Mouse (Mus musculus) thymus, postnatal 0 days (tissue): ENCODE measurements around the gene Chst12. TPM values are rescaled to one million over a fixed set of nuclear protein-coding genes. Genes with fewer than 3 reads are reported as not detected.

Source experiments
- DNase-seq: peaks from one replicate; pipeline ENCODE4 v3.0.0-alpha.2; 2015; ENCODE audit warnings: low spot score
- polyA plus RNA-seq: library from polyadenylated mRNA; unstranded; fragments of >200 nt; fragmentation: Nextera tagmentation; extraction: Ambion mirVana; gene quantifications from 2 replicates; pipeline ENCODE4 v1.2.1, GENCODE M21; 2015

Gene Chst12
- polyA plus RNA-seq, 1 experiment from 2014 or later, result 14.7 TPM

DNA sequence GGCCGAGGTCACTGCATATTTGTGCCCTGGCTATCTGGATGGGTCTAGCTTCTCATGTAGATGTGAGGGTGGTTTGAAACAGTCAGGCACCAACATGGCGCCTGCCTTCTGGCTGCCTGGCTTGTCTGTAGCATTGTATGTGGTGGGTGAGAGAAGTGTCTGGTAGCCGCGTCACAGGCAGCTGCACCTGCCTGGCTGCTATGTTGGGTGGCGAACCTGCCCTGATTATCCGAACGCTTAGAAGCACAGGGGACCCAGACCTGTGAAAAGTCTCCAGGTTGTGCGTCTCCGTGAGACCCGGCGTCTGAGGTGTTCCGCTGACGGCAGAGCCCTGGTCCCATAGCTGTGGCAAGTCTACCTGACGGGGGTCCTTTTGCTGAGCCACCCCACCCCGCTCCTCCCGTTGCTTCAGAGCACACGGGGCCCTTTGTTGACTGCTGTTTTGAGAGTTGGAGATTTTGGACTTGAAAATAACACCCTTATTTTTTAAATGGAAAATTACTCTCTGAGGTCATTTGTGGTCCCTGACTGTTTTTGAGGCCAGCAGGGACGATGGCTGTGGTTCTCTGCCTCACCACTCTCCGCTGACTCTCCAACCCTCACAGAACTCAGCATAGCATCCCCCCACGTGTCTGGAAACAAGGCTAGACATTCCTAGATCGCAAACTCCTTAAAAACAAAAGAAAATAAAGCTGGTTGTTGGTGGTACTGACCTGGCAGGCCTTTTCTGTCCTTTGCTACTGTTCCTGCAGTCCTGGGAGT is 12.0 kb downstream of the Chst12 start:
- DNase-seq, result peak; percentile 68

- peak; percentile 40 for DNase-seq
Measured at GRCm38 (mm10) chr5:140517921-140518230, 12.5 kb downstream of the Chst12 start.

DNA sequence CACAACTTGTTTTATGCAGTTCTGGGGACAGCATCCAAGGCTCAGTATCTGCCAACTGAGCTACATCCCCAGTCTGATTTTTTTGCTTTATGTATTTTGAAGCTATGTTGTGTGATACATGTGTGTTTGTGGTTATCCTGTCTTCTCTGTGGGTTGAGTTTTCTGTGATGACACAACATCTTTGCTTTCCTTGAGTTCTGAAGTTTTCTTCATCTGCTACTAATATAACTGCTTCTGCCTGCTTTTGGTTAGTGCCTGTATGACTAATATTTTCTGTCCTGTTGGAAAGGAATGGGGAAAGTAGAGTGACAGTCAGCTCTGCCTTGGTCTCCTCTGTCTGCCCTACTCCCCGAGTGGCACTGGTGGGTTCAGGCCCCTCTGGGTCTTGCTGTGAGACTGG is 15.8 kb downstream of the Chst12 start:
- DNase-seq, result no peak

GRCm38 (mm10) chr5:140526754-140527153 is 21.4 kb downstream of the Chst12 start:
- no peak for DNase-seq

GRCm38 (mm10) chr5:140538111-140538683 is 32.8 kb downstream of the Chst12 start:
- DNase-seq, result no peak

GRCm38 (mm10) chr5:140540106-140540505 is 34.8 kb downstream of the Chst12 start:
- DNase-seq, result peak; percentile 83

DNA sequence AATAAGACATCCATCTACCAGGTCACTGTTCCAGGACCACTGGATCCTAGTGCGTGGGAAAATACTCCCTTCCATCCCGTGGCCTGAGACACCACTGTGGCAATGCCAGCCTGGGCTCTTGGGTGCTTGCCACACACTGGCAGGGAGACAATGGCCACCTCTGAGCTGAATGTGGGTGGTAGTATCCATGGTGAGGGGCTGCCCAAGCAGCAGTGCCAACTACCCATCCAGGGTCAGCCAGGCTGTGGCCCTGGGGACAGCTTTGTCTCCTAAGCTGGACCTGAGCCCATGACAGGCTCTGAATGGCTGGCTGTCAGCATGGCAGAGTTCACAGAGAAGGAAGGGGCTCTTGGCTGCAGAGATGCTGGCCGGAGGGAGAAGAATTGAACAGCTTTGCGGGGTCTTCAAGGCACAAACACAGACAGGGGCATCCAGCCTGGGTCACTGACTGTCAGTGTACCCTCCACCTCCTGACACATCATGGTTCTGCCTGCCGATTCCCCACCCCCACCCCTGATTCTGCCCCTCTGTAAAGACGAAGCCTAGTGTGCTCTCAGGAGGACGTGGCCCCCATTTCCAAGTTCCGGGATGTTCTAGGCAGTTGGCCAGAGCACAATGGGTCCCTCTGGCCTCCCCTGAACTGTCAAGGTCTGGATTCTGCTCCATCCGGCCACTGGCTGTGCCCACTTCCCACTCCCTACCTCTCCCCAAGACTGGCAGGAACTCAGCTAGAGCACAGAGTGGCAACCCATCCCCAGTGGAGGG is 37.6 kb downstream of the Chst12 start:
- no peak for DNase-seq

GRCm38 (mm10) chr5:140545651-140546050 is 40.3 kb downstream of the Chst12 start:
- DNase-seq, result no peak

- no peak for DNase-seq
Measured at GRCm38 (mm10) chr5:140546332-140546731, 41.0 kb downstream of the Chst12 start.

- DNase-seq, result no peak
Measured at GRCm38 (mm10) chr5:140549306-140550047, 44.1 kb downstream of the Chst12 start.

DNA sequence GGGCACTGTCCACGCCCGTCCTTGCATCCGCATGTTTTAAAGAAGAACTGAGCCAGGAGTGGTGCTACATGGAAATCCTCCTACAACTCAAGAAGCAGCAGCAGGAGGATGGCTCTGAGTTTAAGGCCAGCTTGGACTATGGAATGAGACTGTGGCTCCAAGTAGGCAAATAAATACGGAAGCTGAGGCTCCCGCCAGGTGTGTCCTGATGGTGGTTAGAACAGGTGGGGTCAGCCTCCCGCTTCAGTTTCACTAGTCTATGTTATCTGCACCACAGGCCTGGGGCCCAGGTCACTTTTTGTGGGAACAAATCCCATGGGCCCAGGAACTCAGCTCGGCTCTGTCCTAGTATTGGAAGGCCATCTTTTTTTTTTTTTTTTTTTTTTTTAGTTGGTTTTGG is 48.4 kb downstream of the Chst12 start:
- DNase-seq, result no peak

GRCm38 (mm10) chr5:140556859-140557258 is 51.5 kb downstream of the Chst12 start:
- peak; percentile 74 for DNase-seq

DNA sequence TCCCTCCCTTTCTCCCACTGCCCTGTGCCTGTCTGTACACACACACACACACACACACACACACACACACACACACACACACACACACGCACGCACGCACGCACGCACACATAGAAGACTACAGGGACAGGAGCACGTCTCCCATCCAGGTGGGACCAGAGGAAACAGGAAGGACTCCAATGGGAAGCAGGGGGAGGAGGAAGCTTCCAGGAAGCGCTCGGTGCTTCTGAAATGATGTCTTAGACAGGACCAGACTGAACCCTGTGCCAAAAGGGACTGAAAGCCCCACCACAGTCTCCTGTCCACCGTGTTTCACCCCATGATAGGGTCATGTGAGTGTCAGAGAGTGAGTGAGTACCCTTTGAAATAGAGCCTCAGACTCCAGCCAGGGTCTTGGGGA is 57.3 kb downstream of the Chst12 start:
- no peak for DNase-seq

GRCm38 (mm10) chr5:140564896-140565295 is 59.5 kb downstream of the Chst12 start, which contains the start of gene Grifin:
TSS of gene Grifin (minus strand) at chr5:140565071.
- peak; percentile 77 for DNase-seq

GRCm38 (mm10) chr5:140565451-140565850 is 60.1 kb downstream of the Chst12 start:
- DNase-seq, result no peak

GRCm38 (mm10) chr5:140565856-140566255 is 60.5 kb downstream of the Chst12 start:
- DNase-seq, result no peak

- DNase-seq, result no peak
Measured at GRCm38 (mm10) chr5:140566271-140566670, 60.9 kb downstream of the Chst12 start.

DNA sequence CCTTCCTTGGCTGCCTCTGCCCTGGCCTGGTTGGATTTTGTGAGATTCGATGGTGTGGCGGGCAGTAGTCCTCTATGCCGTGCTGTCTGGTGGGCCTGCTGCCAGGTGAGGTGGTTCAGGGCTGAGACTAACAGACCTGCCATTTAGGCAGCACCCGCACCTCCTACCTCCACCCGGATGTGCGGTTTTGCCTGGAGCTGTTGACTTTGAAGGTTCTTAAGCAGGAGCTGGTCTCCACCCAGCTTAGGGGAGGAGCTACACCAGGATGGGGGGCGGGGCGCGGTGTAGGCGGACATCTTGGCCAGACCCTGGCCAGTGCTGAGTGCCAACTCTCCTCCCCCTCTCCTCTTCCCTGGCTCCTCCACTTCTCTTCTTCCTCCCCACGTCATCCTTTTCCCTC is 62.0 kb downstream of the Chst12 start:
- peak; percentile 88 for DNase-seq

GRCm38 (mm10) chr5:140567751-140568150 is 62.4 kb downstream of the Chst12 start:
- DNase-seq, result no peak

DNA sequence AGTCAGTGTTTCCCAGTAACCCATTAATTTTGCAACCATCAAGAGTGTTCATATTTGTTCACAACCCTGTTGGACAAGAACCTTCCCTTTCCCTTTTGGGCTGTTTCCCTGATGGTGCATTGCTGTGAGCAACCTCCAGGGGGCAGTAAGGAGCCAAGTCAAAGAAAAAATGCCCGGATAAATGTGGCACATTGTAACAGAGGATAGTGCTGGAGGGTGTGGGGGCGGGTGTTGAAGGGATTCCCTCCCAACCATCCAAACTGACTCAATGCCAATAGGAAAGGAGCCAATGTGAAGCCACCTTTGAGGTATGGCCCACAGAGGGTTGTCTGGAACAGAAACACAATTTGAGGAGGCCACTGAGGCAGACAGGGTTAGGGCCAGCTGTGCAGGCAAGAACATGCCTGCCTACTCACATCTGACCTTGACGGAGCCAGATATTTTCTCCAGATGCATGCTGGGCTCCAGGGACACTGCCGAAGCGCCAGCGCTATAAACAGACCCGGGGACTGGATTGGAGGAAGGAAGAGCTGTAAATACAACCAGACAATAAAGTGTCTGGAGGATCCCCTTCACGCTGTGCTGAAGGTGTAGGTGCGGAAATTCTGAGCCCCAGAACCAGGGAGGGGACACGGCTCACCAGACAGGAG is 63.1 kb downstream of the Chst12 start:
- peak; percentile 72 for DNase-seq

DNA sequence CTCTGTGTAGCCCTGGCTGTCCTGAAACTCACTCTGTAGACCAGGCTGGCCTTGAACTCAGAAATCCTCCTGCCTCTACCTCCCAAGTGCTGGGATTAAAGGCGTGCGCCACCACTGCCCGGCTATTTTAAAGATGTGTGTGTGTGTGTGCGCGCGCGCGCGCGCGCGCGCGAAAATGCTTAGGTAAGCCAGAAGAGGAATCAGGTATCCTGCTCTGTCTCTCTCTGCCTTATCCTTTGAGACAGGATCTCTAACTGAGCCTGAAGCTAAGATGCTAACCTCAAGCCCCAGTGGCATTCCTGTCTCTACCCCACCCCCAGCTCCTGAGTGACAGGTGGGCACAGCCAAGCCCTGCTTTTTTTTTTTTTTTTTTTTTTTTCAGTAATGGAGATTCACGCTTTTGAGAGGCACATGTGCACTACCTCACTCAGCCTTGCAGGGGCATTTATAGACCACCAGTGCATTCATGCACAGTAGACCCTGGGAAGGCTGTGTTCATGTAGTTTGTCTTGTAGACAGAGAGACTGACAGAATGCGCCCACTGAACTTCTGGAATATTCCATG is 63.8 kb downstream of the Chst12 start:
- DNase-seq, result no peak
